Mouse (Mus musculus): ENCODE measurements around the gene Slc19a1. TPM values are rescaled to one million over a fixed set of nuclear protein-coding genes. Genes with fewer than 3 reads are reported as not detected.

Gene Slc19a1
- polyA plus RNA-seq (2017; shearing (Covaris generic)), result 10 to 100 TPM; 32.3 to 61.7 TPM

- ATAC-seq, result no peak
Observed at GRCm38 (mm10) chr10:77031768-77032375, at the start of gene Slc19a1. Slc19a1 (plus strand) TSS chr10:77032241.

- ATAC-seq, result no peak
Observed at GRCm38 (mm10) chr10:76988586-76988985, 43.5 kb upstream of the Slc19a1 start.

DNA sequence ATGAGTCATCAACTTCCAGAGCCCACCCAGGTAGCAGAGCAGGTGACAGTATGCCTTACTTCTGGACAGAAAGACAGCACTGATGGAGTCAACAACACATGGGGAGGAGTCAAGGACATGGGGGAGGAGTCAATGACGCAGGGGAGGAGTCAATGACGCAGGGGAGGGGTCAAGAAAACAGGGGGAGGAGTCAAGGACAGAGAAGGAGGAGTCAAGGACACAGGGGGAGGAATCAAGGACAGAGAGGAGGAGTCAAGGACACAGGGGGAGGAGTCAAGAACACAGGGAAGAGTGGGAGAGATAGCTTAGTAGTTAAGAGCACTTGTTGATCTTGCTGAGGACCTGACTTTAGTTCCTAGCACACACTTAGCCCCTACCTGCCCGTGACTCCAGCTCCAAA lies 39.6 kb upstream of the Slc19a1 start:
- no peak for ATAC-seq

DNA sequence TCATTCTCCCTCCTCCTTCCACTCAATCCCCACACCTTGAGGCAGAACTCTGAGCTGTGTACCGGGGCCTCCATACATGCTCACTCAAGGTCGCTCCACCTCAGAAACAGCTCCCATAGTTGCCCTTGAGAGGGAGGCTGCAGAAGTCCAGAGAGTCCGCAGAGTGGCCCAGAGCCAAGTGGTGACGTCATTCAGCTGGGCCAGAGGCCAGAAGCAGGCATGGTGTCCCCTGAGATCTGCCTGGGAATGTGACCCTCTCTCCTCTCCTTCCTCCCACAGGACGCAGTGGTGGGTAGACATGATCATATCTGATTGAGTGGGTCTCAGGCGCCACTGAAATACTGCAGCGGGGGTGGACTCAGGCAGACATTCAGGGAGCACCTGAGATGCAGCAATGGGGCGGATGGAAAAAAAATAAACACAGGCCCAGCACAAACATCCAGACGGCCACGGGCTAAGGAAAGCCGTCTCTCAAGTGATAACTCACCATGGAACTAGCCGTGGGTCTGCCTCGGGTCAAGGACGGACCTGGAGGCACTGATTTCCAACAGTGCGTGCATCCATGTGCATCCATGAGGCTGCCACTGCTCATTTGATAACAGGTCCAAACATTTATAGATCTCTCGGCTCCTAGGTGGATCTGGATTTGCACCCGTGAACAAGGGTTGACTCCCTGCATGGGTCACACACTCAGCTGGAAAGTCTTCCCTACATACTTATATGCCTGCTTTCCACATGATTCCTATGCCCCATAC lies 34.1 kb upstream of the Slc19a1 start:
- no peak for ATAC-seq

DNA sequence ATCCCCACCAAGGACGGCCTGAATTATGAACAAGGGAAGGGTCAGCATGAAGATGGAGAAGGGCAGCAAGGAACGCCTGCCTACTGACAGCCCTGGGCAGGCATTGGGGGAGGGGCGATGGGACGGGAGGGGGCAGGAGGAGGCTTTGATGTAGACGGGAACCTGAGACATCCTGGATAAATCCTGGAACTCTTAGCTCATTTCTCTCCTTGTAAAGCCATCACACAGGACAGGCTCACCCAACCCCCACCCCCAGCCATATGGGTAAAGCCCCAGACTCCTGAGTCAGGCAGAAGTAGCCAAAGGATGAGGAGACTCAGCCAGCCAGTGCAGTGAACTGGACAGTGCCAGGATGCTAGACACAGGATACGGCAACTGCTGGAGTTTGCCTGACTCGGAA lies 27.1 kb upstream of the Slc19a1 start:
- ATAC-seq, result no peak

- no peak for ATAC-seq
Observed at GRCm38 (mm10) chr10:77007433-77008108, 24.5 kb upstream of the Slc19a1 start.

DNA sequence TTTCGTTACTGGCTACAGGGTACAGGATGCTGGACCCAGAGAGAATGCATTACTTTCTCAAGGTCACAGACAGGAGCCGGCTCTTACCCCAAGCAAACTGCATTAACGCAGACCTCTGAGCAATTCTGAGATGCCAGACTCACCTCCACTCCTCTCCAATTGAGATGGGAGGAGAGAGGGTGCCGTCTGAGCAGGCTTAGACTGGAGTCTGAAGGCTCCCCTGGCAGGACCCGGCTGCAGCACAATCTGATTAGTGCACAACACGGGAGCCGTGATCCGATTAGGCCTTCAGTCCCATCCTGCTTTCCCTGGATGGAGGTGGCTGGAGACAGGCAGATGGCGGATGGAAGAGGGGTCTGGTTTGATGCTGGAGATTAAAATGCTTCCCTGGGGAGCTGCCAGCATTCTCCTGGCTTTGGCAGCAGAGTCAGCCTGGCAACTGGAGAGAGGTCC lies 23.9 kb upstream of the Slc19a1 start:
- ATAC-seq, result no peak

DNA sequence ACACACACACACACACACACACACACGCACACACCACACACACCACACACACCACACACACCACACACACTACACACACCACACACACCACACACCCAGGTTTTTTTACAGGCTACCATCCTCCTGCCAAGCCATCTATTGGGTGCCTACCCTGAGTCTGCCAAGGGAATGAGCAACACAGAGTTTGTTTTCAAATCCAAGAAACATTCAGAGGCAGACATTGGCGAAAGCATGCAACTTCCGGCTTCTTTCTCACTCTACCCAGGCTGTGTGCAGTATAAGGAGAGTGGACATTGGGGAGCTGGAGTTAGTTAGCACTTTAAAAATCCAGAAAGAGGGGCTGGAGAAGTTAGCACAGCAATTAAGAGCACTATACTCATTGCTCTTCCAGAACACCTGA lies 23.3 kb upstream of the Slc19a1 start:
- ATAC-seq, result no peak

GRCm38 (mm10) chr10:77011681-77012080 lies 20.4 kb upstream of the Slc19a1 start:
- ATAC-seq, result no peak

DNA sequence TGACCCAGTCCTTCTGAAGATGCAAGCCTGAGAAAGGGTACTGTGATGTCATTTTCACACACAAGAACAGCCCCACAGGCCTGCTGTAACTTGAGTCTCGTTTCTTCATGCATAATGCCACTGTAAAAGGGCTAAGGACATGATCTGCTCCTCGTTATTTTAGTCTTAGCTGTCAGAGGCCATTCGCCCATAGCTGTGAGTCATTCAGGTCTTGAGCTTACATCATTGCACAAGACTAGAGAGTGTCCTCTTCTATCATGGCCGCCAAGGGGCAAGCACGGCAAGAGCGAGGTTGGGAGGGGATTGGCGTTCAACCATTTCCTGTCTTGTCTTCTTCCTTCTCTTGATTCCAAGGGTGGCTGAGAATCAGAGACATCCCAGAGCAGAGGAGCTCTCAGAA lies 16.0 kb upstream of the Slc19a1 start:
- ATAC-seq, result no peak

GRCm38 (mm10) chr10:77016499-77016898 lies 15.5 kb upstream of the Slc19a1 start:
- no peak for ATAC-seq

DNA sequence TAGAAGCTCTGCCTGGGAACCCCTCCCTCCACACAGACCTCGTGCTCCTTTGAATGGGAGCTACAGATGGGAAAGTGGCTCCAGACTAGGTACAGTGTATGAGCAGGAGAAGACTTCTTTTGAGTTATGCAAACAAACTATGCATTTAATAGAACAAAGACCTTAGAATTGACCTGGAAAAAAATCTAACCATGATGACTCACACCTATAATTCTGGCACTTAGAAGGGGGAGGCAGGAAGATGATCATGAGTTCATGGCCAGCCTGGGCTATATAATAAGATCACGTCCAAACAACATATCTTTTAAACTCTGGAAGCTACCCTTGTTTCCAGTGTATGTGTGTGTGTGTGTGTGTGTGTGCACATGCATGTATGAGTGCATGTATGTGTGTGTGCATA lies 15.0 kb upstream of the Slc19a1 start:
- ATAC-seq, result no peak

- no peak for ATAC-seq
Observed at GRCm38 (mm10) chr10:77017662-77018061, 14.4 kb upstream of the Slc19a1 start.

DNA sequence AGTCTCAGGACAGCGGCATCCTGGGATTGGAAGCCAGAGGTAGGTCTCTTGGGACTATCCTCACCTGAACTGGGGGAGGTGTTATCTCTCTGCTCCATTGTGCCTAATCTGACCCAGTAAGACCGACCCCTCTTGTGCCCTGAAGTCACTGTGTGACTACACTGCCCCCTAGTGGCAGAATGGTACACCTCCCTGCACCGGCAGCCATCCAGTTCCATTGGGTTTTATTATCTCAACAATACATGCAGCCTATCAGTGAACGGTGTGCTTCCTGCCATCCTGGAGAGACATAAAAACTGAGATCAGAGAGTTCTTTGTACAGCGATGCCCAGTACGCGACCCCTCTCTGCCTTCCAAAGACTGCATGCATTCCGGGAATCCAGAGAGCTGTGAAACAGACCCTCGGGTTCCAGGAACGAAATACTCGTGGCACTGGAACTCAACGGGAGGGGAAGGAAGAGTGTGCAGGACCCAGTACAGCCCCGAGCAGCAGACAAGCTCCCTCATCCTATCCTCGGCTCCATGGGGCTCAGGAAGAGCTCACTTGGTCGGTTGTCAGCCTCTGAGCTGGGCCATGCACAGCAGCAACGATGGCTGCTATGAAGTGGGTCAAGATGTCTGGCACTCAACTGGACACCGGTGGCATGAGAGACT lies 10.5 kb upstream of the Slc19a1 start:
- peak; percentile 92 for ATAC-seq

DNA sequence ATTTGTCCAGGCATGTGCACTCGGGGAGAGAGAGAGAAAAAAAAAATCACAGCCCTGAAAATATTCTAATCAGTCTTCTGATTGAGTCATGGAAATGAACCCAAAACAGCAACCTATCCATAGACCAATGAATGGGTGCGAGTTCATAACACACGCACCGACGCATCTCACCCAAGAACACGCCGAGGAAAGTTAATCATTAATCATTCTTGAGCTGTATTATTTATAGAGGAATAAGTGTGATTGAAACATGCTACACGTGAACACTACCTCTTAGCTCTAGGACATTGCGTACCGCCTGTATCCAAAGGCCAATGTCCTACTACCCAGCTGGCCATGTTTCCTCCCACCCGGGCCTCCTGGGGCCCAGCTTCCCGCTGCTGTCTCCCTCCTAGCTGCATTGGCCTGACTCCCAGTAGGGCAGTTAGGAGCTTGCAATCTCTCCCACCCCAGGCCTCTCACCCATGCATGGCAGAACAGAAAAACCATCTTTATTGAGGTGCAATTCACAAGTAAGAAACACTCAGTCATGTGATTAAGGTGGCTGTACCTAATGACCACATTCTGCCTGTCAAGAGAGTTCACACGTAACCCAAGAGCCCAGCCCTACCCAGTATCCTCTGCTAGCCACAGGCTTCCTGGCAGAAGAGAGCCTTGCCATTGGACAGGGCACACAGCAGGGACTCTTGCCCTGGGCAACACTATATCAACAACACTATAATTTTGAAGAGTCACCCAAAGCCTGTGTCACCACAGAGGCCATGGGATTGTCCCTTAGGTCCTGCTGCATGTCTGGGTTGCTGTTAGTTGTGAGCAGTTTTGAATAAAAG lies 9.5 kb upstream of the Slc19a1 start:
- ATAC-seq, result no peak

- no peak for ATAC-seq
Observed at GRCm38 (mm10) chr10:77024231-77024630, 7.8 kb upstream of the Slc19a1 start.

DNA sequence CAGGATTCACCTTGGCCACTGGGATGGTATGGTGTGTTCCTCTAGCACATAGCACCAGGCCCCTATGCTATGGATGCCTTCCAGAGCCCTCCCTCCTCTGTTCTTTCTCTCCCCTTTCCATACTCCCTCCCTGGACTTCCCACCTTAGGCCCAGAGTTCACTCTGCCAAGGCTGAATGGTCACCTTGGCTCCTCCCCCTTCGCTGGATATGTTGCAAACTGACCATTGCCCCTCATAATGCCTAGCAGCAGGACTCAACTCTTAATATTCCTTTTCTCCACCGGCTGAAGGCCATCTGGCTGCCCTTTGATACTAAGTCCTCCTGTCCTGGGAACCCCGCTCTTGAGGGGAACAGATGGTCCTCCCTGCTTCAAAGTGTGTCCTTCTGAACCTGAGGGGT lies 5.1 kb upstream of the Slc19a1 start:
- ATAC-seq, result no peak

DNA sequence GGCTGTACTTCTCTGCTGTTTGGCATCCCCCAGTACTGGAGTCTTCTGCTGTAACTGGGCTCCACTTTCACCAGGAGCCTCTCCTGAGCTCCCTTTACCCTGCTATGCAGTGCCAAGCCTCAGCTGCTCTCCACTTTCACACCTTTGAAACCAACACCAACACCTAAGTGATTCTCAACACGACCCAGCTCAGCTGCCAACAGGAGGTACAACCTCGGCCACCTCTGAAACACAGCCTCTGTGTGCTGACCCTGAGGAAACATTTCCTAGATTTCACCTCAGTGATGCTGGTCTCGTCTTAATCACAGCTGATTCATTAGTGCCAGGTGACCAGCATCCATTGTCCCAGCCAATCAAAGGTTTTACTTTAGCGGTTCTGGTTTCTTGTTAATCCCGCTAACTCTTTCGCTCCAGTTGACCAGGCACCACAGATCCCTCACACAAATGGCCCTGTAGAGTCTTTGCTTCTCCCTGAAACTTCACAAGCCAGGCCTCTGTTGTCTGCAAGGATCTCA lies 3.2 kb upstream of the Slc19a1 start:
- no peak for ATAC-seq

DNA sequence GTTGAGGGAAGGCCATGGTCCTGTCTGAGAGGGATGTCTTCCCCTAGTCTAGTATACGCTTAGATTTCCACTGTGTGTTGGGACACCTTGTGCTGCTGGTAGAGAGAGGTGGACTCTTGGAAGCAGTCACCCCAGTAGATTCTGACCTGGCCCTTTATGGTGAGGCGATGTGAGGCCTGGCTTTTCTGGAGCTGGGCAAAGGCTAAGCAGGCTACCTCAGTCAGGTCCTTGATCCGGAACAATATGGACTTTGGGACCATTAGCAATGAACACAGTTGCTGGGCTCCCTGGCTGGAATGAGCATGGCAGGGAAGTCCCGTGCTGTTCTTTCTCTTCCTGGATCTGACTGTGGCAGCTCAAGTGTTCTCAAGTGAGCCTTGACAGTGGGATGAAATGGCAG lies 2.3 kb upstream of the Slc19a1 start:
- no peak for ATAC-seq

DNA sequence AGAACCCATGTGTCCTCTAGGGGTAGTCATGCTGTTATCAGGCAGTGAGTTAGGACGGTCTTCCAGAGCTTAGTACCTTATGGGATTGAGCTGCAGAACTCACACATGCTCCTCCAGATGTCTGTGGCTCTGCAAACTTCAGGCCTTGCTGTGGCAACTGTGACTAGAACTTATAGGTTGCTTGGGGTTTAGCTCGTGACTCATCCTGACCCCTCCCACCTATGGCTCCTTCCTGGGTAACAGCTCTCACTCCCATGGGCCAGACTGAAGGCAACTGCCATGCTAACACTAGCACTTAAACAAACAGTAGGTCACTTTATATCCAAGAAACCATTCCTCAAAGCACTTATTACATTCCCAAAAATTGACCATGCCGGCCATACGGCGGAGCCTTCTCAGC lies 1.4 kb upstream of the Slc19a1 start:
- ATAC-seq, result no peak

DNA sequence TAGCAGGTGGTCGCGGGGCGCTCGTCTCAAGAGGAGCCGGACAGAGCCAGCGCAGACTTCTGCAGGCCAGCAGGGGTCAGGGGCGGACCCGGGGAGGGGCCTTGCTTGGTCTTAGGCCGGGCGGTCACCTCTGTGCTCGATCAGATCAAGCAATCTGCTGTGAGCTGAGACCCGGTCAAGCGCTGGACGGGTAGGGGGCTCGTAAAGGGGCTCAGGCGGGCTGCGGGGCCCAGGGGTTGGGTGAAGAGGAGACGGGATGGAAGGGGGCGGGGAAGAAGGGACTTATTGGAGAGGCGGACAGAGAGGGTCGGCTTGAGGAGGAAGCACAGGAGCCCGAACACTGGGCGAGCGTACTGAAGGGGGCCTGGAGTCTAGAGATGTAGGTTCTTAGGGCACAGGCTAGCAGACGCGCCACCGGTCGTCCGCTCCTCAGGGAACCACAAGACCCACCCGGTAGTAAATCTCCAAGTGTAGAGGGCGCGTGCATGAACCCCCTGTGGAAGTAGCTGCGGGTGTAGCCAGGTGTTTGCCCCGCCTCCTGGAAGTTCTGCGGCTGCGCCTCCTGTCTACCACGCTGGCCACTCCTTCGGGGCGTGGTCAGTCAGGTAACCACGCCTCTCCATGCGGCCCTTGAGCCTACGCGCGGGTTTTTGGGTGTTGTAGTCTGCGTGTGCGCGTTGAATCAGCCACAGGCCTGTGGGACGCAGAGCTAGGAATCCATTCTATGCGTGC lies 716 bp downstream of the Slc19a1 start:
- peak; percentile 92 for ATAC-seq
